Mouse (Mus musculus) MEL (cell line): ENCODE results near the gene Olfr643.

ENCODE experiments used
- CTCF ChIP-seq, 3 experiments: IDR thresholded peaks in 2 of 3; conservative IDR thresholded peaks in 1 of 3; 2 replicates each; pipeline ENCODE4 v1.5.1; 2011 to 2012; ENCODE audit warnings: low read length in 3 of 3, low read depth in 2 of 3, mild to moderate bottlenecking in 2 of 3, improper control_type of control experiment in 1 of 3, inconsistent platforms in 1 of 3, mixed read lengths in 1 of 3, moderate library complexity in 1 of 3; ENCODE audit not compliant: control insufficient read depth in 1 of 3, insufficient read depth in 1 of 3, poor library complexity in 1 of 3, severe bottlenecking in 1 of 3
- MAZ ChIP-seq: IDR thresholded peaks from 2 replicates; pipeline ENCODE4 v1.6.1; 2012; ENCODE audit warnings: low read depth, mild to moderate bottlenecking, inconsistent platforms, low read length, improper control_type of control experiment
- NRF1 ChIP-seq: IDR thresholded peaks from 2 replicates; pipeline ENCODE4 v1.6.1; 2014; ENCODE audit warnings: low read depth, mild to moderate bottlenecking, inconsistent platforms, low read length, improper control_type of control experiment, moderate library complexity; ENCODE audit not compliant: poor library complexity, insufficient read depth, severe bottlenecking
- POLR2A ChIP-seq, 2 experiments: IDR thresholded peaks; 2 replicates each; pipeline ENCODE4 v1.6.1; 2011 to 2012; ENCODE audit warnings: low read length in 2 of 2, mild to moderate bottlenecking in 2 of 2, control low read depth in 1 of 2, improper control_type of control experiment in 1 of 2, low read depth in 1 of 2, moderate library complexity in 1 of 2; ENCODE audit not compliant: control insufficient read depth in 1 of 2, insufficient read depth in 1 of 2, poor library complexity in 1 of 2
- USF1 ChIP-seq: IDR thresholded peaks from 2 replicates; pipeline ENCODE4 v1.6.1; 2014; ENCODE audit warnings: low read depth, mild to moderate bottlenecking, inconsistent platforms, low read length, improper control_type of control experiment, moderate library complexity

- TF ChIP-seq POLR2A (IDR thresholded peaks at IDR 0.05; ENCODE audit: control insufficient read depth in 1 of 2, insufficient read depth in 1 of 2, low read depth in 1 of 2, low read length in 2 of 2, poor library complexity in 1 of 2) (no peak), CTCF (IDR thresholded peaks at IDR 0.05 in 2 of 3, conservative IDR thresholded peaks at IDR 0.05 in 1 of 3; ENCODE audit: control insufficient read depth in 1 of 3, insufficient read depth in 1 of 3, low read depth in 2 of 3, low read length in 3 of 3, poor library complexity in 1 of 3, severe bottlenecking in 1 of 3) (no peak), NRF1 (no peak), MAZ (no peak), USF1 (no peak)
These were observed 37.9 kb upstream of the Olfr643 start for GRCm38 (mm10) chr7:104175085-104175484.
